Mouse (Mus musculus) bone marrow macrophage, adult 2 months (primary cell): ENCODE measurements around the gene Osbp2.

ENCODE experiments used
- CTCF ChIP-seq: IDR thresholded peaks from 2 replicates; pipeline ENCODE4 v1.5.1; 2012; ENCODE audit warnings: low read depth, mild to moderate bottlenecking, low read length, moderate library complexity
- POLR2A ChIP-seq: IDR thresholded peaks from 2 replicates; pipeline ENCODE4 v1.6.1; 2012; ENCODE audit warnings: mild to moderate bottlenecking, low read depth, low read length, borderline replicate concordance

- no peak for TF ChIP-seq CTCF
- TF ChIP-seq POLR2A = no peak
Measured at GRCm38 (mm10) chr11:3854156-3854555, 9.5 kb downstream of the Osbp2 start.
